Mouse (Mus musculus) fat pad, adult 2 months (tissue): ENCODE data around the gene Tsr1.

Source experiments
- DNase-seq: peaks from one replicate; pipeline ENCODE4 v3.0.0-alpha.2; 2011; ENCODE audit warnings: low read depth, low spot score; ENCODE audit errors: extremely low read depth

The Tsr1 gene

DNA sequence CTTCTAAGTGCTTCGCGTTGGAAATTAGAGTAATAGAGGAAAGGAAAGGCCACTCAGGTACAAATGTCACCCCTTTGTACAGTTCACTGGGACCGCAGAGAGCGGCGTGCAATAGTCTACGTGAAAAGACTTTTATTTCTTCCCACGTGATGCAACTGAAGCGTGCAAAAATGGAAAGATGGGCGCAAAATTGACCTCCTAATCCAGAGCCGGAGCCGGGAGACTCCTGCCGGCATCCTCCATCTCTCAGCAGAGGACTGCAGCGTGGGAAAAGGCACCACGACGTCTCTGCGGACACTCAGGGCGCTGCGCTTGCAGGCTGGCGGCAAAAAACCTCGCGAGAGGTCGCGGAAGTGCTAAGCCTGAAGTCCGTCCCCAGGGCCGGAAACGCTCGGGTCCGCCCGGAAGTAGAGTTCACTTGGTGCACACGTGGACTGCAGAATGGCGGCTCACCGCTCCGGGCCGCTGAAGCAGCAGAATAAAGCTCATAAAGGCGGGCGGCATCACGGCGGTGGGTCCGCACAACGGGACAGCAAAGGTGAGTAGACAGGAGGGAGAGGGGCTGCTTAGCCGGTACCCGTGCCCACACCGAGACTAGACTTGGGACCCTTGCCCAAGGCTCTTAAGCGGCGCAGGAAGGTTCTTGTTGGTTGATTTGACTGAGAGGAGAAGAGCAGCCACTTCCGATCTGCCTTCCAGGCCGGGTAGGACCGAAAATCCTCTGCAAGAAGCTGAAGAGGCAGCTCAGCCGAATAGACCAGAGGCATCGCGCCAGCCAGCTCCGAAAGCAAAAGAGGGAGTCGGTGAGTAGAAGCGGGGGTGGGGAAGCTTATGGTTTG, at the start of gene Tsr1:
Gene Tsr1, plus strand, starts transcription at position 394 of the 839 bp plus-strand sequence.
- no peak for DNase-seq

DNA sequence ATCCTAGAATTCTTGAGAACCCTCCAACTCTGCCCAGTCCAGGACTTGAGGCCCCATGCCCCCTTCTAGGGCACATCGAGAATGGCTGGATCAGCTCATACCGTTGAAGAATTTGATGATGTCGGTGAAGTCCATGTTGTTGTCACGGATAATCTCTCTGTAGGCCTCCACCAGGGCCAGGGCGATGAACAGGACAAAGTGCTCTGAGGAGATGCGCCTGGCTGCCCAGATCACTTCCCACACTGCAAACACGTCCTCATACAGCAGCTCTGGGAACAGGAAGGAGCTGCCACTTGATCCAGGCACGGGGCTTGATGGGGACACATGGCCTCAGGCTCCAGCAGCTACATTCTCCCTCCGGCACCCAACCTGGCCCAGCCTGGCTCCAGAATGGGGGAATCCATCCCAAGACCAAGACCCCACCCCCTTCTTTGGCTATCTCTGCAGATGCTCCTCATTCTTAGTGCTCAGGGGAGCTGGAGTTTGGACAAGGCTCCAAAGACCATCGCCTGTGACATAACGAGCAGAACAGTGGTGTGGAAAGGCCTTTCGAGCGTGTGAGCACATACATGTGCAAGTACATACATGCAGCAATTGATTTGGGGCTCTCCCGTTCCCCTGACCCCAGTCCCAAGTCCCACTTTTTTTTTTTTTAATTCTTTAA, 46.7 kb upstream of the Tsr1 start:
- no peak for DNase-seq

DNA sequence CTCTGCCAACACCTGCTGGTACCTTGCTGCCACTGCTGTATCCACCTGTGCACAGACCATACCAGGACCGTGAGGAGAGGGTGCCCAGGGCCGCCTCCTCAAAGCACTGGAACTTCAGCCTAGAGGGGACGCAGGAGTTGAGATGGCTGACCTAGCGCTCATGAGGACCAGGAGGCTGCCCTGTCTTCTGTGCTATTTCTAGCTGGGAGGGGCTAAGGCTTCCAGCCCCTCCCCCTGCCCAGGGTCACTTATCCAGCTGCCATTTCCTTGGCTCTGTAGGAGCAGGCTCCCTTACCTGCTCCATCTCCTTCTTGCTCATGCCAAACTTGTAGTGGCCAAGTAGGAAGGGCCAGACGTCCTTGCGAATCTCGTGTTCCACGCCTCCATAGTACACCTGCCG, 40.1 kb upstream of the Tsr1 start:
- DNase-seq, result no peak

DNA sequence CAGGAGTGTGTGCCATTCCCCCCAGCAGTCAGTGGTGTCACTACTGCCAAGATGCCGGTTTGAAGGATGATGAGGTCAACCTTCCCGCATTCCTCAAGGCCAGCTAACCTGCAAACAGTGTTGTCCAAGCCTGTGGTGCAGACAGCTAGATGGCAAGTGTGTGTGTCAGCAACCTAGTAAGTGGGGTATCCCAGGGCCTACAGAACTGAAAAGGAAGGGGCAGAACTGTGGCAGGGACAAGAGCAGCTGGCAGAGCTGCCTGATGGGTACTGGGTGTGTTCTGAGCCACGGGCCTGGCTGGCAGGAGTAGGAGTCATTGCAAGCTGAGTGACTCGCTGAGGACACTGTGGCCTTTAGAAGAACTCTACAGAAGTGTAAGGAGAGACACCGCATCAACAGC, 35.7 kb upstream of the Tsr1 start:
- DNase-seq, result no peak

DNA sequence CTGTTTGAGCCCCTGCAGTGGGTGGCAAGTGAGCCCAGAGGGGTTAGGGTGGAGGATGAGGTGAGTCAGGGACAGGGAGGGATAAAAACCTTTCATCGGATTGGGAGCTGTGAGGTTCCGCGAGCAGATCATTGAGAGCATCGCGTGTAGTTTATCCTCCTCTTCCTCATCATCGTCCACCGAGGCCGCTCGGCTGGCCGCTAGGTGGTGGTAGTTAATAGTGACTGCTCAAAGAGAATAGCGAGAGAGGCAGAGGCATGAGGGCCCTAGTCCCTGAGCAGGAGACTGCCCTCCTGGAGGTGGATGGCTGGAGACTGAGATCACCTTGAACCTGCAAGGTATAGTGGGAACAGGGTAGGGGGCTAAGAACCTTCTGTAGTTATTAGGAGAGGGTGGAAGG, 34.4 kb upstream of the Tsr1 start:
- DNase-seq, result no peak

DNA sequence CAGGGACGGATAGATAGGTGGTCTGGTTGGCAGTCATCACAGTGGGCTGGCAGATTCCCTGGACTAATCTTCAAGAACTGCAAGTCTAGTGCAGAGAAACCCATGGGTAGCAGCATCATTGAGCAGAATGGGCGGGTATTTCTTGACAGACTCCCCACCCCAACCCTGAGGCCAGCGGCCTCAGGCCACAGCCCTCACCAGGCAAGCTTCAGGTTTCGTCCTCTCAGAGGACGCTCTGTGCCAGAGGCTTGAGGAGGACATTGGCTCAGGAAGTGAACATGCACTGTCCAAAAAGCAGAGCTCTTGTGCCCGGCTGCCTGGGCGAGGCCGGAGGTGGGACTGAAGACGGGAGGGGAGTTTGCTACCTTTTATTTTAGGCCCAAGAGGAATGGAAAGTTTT, 33.5 kb upstream of the Tsr1 start:
- DNase-seq, result no peak

DNA sequence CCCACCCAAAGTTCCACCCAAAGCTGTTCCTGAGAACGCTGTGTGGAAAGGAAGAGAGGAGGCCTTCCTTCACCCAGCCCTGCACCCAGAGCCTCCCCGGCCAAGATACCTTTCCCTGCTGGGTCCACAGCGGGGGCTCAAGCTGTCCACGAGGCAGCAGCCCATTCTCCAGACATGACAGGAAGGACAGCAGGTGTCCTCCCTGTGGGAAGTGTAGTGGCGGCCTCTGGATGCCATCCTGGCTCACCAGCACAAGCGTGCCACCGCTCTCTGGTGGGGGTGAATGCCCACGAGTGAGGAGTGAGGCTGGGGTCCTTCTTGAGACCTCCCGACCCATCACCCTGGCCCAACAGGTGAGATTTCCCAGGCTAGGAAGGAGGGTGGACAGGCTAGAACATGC, 32.6 kb upstream of the Tsr1 start:
- DNase-seq, result no peak

DNA sequence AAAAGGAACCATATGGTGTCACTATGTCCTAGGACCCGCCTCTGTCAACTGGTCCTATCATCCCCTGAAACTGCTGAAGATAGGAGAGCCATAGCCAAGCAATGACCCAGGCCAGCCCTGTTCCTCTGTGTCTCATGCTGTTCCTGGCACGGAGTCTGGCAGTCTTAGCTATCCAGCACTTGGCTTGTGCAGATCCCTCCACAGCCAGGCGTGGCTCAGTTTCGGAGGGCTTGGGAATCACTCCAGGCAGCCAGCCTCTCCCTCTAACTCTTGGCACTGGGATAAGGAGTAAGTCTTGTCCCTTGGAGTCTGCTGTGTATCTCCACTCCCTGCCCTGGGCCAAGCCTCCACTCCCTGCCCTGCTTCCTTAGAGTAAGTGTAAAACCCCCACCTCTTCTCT, 31.2 kb upstream of the Tsr1 start:
- DNase-seq, result no peak

DNA sequence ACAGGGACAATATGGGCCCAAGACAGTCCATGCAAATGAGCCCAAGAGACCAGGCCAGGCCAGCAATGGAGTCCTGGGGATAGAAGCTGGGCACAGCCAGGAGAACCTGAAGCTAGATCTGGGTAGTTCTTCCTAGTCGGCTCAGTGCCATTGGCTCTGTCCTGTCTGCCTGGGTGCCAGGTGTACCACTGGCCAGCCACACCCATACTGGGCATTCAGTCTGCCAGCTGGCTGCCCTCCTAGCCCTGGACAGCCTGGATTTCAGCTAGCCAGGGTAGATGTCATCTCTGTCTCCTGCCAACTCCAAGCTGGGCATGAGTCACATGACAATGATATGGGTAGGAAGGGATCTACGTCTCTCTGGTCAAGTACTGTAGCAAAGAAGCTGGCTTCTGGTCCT, 30.7 kb upstream of the Tsr1 start:
- no peak for DNase-seq

DNA sequence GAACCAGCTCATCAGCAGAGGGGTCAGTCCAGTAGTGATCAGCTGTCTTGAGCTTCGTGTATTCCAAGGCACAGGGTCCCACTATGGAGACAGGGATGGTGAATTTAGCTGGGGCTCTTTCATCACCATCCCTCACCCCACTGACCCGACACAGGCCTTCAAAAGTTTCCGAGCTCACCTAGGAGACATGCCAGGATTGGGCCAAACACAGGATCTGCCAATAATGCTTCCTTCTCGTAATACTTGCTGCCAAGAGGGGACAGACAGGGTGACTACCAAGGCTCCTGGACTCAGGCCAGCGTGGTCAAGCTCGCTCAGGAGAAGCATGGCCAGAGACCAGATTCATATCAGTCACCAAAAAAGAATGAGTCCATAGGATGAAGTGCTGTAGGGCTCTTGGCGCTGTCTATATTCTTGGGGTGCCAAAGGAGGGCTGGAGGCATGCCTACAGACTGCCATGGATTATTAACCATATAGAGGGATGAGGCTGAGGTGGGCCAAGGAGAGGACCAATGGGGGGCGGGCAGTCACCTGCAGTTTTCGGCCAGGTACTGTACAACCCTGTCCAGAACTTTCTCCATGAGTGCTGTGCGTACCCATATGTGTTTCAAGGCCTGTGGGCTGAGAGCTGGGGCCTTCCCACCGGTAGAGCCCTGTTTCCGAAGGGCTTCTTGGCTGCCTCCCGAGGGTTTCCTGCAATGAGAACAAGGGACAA, 29.7 kb upstream of the Tsr1 start:
- no peak for DNase-seq

DNA sequence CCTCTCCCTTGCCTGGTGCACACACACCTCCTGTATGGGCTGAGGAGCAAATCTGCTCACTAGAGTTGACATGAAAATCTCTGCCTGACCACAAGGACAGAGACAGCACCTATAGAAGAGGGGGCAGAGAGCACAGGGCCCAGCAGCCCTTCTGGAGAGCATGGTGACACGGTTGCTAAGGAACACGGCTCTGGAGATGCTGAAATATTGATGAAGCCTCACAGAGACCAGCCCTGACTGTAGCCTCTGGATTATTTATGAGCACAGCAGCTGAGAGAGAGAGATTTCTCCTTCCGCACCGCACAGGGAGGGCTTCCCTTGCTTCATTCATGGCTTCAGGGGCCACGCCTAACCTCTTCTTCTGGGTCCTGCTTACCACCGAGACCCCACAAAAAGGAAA, 28.3 kb upstream of the Tsr1 start:
- DNase-seq, result no peak

DNA sequence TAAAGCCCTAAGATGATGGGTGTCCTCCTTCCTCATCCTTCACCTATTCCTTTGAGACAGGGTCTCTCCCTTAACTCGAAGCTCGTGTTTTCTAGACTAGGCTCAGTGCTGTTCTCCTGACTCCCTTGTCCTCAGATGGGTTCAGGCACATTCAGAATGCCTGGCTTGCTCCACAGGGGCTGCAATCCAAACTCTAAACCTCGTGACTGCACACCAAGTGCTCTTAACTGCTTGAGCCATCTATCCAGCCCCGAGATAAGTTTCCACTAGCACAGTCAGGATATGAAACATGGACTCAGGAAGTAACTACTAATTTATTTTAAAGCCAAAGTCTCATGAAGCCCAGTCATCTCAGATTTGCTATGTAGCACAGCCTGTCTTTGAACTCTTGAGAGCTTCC, 27.3 kb upstream of the Tsr1 start:
- DNase-seq, result no peak

DNA sequence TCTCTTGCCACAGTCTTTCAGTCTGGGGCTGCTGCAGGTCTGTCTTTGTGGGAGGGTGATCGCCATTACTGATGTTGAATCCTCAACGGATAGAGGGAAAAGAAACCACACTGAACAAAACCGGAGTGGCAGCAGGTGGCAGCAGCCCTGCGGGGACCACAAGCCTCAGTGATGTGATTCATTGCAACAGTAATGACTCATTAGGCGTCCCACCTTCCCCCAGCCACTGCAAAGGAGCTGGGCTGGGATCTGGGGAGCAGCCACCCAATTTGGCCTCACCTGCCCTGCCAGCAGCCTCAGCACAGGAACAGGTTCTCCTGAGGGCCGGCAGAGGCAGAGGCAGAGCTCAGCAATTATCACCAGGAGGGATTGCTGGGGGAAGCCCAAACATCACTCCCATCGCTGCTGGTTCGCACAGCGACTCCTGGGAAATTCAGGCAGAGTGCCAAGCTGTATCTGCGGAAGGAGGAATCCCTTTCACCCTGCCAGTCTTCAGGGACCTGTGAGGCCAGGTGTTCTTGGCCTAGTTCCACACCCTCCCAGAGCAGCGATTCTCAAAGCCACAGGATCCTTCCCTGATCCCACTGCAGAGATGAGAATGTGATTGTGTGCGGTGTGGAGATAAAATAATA, 26.8 kb upstream of the Tsr1 start:
- no peak for DNase-seq

DNA sequence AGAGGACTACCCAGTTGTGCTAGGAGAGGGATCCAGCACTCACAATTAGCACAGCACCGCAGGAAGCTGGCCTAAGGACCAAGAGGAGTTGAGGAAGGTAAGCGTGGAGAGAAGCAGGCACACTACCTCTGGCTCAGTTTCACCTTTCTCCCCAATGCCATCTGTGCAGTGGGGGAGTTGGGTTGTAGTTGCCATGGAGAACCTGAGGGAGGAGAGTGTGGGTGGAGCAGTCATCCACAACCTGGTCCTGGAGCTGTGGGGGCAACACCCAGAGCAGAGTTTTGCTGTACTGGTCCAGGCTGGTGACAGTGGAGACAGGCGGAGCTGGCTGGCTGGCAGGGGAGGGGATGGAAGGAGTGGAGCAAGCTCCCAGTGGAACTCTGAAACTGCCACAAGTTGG, 23.2 kb upstream of the Tsr1 start:
- no peak for DNase-seq

DNA sequence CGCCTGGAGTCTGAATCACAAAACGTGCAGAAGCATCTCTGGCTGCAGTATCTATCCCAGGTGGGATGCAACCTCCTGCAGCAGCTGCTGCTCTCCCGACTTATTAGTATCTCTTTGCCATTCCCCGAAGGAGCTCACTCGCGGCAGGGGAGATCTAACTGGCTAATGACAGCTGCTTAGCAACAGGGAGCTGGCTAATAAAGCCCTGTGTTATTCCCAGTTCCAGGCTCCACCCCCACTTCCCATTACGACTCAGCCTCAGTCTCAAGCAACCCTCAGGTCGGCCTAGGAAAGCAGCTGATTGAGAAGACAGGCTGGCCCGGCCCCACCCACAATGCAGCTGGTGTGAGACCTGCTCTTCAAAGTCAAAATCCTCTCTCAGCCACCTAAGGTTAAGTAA, 21.1 kb upstream of the Tsr1 start:
- DNase-seq, result no peak

DNA sequence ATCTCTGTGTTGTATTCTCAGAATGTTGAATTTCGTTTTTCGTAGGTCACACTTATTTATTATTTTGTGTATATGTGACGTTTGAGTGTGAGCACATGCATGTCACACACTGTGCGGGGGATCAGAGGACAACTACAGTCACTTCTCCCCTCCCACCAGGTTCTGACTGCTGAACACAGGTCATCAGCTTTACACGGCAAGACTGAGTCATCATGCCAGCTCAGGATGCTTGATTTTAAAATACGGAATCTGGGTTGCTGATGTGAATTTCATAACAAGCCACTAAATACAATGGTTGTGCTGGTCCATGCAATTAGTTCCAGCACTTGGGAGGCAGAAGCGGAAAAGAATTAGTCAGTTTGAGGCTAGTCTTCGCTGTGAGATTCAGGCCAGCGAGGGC, 16.9 kb upstream of the Tsr1 start:
- no peak for DNase-seq

DNA sequence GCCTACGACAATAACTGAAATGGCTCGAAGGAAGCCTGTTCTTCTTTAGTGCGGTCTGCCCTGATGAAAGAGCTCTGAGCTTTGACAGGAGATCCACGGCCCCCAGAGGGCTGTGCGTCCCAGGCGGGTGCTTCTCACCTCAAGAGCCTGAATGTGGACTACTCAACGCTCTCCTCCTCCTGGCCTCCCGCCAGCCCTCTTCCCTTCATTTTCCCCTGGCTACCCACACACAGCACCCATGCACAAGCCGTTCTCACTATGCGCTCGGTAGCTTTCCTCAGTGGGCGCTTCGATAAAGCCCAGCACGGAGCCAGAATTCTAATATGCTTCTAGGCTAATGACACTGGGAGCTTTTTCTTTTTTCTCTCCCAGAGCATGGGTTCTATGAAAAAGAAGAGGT, 15.9 kb upstream of the Tsr1 start:
- no peak for DNase-seq

DNA sequence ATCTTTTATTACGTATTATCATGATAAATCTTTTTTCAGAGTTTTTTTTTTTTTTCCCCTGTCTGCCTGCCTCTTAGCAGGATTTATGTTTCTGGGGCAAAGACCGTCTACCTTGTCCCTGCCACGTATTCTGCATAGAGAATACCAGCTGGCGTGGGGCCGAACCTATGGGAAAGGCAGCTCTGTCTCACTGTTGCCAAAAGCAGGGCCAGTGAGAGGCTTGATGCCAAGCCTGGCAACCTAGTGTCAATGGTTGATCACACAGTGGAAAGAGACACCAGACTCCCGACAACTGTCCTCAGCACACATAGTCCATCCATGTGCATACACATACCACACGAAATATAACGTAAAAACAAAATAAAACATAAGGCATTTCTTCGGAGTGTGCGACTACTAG, 14.8 kb upstream of the Tsr1 start:
- DNase-seq, result no peak

DNA sequence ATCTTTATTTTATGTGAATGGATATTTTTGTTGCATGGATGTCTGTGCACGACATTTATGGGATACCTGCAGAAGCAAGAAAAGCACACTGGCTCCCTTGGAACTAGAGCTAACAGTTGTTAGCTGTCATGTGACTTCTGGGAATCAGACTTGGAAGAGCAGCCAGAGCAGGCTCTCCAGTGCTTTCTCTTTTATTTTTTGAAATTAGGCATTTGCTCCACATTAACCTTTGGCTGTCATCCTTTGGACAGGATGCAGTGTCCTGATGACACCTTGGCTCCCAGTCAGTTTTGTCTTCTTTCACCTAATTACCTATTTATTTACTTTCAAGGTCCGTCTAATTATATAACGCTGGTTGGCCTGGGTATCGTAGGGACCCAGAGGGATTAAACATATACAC, 3.3 kb upstream of the Tsr1 start:
- no peak for DNase-seq

DNA sequence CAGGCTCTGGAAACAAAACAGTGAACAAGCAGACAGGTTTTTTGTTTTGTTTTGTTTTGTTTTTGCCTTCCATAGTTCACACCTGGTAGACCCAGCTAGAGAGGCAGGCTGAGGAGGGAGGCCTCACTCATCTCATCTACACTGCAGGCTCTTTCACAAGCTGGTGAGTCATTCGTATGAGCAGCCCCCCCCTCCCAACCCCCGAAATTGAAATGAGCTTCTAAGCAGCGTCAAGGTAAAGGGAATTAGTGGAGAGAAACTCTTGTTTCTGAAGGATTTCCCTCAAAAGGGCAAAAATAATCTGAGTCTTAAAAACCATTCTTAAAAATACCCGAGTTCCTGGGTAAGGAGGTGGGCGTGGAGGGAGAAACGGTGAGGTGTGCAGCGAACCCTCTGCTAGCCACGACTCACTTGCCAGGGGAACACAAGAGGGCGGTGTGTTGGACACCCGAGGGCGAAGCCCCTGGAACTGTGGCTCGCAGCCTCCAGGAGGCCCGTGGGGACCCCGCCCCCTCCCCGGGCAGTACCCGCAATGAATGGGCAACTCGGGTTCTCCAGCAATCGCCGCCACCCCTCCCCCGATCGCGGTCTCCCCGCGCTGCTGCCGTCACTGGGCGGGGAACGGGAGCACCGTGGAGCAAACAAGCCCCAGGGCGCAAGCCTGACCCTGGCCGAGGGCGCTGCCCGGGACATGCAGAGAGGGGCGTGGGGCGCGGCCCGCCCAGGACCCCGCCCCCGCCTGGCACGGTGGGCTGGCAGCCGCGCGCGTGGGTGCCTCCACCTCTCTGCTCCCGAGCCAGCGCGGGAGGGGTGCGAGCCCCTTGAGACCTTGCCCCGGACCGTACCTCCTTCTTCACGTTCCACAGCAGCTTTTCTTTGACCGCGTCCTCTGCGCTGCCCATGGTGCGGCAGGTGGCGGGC, 1.6 kb upstream of the Tsr1 start:
- no peak for DNase-seq
